Mouse (Mus musculus) intestine, embryonic 14.5 days (tissue): ENCODE measurements around the gene Mtfr1l. TPM values are rescaled to one million over a fixed set of nuclear protein-coding genes. Genes with fewer than 3 reads are reported as not detected.

ENCODE experiments used
- ATAC-seq: fragments of 200-750 bp; cut with Nextera tagmentation; replicated peaks from 2 replicates; pipeline ENCODE4 v1.8.0; 2017; ENCODE audit warnings: low read depth, moderate number of reproducible peaks, moderate TSS enrichment, moderate library complexity; ENCODE audit not compliant: low FRiP score, low TSS enrichment
- DNase-seq: peaks from one replicate; pipeline ENCODE4 v3.0.0-alpha.2; 2018; ENCODE audit warnings: low spot score
- H3K27ac ChIP-seq: fragments of 300-500 bp; sonication (generic); 2 replicates; pipeline ENCODE4 v1.5.1; 2014; ENCODE audit warnings: low read depth, mild to moderate bottlenecking, control low read depth
- H3K27me3 ChIP-seq: fragments of 300-500 bp; sonication (generic); replicated peaks from 2 replicates; pipeline ENCODE4 v1.6.1; 2014; ENCODE audit warnings: low read length, control low read depth; ENCODE audit not compliant: control insufficient read depth, insufficient read depth
- H3K36me3 ChIP-seq: fragments of 300-500 bp; sonication (generic); 2 replicates; pipeline ENCODE4 v1.6.1; 2014; ENCODE audit warnings: low read length, control low read depth; ENCODE audit not compliant: control insufficient read depth, insufficient read depth
- H3K4me1 ChIP-seq: fragments of 300-500 bp; sonication (generic); replicated peaks from 2 replicates; pipeline ENCODE4 v1.6.1; 2014; ENCODE audit warnings: low read length, control low read depth, mixed read lengths; ENCODE audit not compliant: control insufficient read depth, insufficient read depth
- H3K4me2 ChIP-seq: fragments of 300-500 bp; sonication (generic); 2 replicates; pipeline ENCODE4 v1.6.1; 2014; ENCODE audit warnings: low read length
- H3K4me3 ChIP-seq: fragments of 300-500 bp; sonication (generic); 2 replicates; pipeline ENCODE4 v1.5.1; 2014; ENCODE audit warnings: low read depth, low read length, control low read depth, mixed read lengths
- H3K9ac ChIP-seq: fragments of 300-500 bp; sonication (generic); 2 replicates; pipeline ENCODE4 v1.6.1; 2014; ENCODE audit warnings: mild to moderate bottlenecking, low read length
- H3K9me3 ChIP-seq: fragments of 300-500 bp; sonication (generic); 2 replicates; pipeline ENCODE4 v1.6.1; 2016; ENCODE audit warnings: low read length, control low read depth; ENCODE audit not compliant: control insufficient read depth
- WGBS: fragments of 180-500 bp; shearing (Covaris S2); extraction: QIAGEN DNeasy Blood & Tissue Kit; methylation state at CpG from one replicate; pipeline ENCODE4 v1.1.7; 2014; 5-methylcytosine and 5-hydroxymethylcytosine counted together
- polyA plus RNA-seq: library from polyadenylated mRNA; unstranded; fragments of >200 nt; fragmentation: Nextera tagmentation; extraction: Ambion mirVana; gene quantifications from 2 replicates; pipeline ENCODE4 v1.2.1, GENCODE M21; 2014

Mtfr1l gene
- polyA plus RNA-seq, 1 experiment from 2014 or later: 109 TPM

DNA sequence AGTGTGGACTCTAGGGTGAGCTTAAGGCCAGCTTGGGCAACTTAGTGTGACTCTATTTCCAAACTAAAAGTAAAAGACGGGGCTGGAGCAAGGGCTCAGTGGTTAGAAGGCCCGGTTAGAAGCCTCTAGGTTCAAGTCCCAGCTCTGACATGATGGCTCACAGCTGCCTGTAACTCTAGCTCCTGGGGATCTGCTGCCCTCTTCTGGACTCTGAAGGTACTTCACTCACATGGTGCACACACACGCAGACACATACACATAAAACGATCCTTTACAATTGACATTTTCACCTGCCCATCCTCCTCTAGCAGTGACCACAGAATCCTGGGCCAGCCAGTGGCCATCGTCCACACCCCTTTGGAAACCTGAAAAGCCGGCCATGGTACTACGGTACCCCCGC is 14.7 kb upstream of the Mtfr1l start:
- ATAC-seq (no peak), DNase-seq (no peak)
- Histone ChIP-seq H3K27me3 (no peaks in the 10 kb centered on the region), H3K4me2 (no peak overlapping the region), H3K27ac (no peak overlapping the region), H3K4me1 (peaks cover 15% of the 10 kb centered on the region), H3K9me3 (peaks cover 7% of the 10 kb centered on the region; the same call in 1 of the 2 replicates), H3K36me3 (peaks cover 34% of the 10 kb centered on the region), H3K9ac (no peak overlapping the region), H3K4me3 (no peak overlapping the region)
- WGBS: 98% methylated on average over 8 of the region's 8 CpGs

DNA sequence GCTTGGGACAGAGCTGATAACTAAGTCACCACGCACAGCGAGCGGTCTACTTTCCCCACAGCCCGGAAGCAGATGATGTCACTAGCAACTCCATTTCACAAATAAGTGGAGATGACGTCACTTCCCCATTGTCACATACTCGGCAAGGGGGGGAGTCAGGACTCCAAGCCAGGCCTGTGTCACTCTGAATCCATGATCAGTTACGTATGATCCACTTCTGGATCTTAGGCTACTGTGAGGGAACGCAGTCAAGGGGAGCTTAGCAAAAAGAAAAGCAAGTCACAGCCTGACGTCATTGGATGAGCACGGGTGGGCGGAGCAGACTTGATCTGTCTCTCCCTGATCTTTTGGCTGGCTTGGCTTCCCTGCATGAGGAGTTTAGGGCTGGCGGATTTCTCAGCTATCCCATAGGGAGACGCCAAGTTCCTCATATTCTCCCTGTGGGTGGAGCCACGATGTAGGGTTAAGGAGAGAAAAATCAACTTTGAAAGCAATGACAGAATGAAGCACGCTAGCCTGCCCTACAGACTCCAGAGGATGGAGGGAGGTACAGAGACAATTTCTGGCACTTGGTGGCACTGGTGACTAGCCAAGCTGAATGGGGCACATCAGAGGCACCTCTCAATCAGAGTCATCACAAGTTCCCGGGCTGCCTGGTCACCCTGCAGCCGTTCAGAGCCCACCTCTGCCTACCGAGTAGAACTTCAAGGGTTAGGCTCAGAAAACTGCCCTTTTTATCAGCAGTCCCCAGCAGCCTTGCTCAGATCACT is 13.2 kb upstream of the Mtfr1l start:
- Histone ChIP-seq H3K4me1 (peaks cover 15% of the 10 kb centered on the region), H3K36me3 (peaks cover 44% of the 10 kb centered on the region), H3K9me3 (peaks cover 7% of the 10 kb centered on the region; the same call in 1 of the 2 replicates), H3K27ac (no peak overlapping the region), H3K4me2 (no peak overlapping the region), H3K27me3 (no peaks in the 10 kb centered on the region), H3K9ac (no peak overlapping the region), H3K4me3 (no peak overlapping the region)
- ATAC-seq: no peak
- WGBS: 73% methylated on average over 18 of the region's 18 CpGs
- DNase-seq: no peak

- Histone ChIP-seq H3K27ac (no peak overlapping the region), H3K4me2 (no peak overlapping the region)
Measured at GRCm38 (mm10) chr4:134546814-134547705, 11.9 kb upstream of the Mtfr1l start.

DNA sequence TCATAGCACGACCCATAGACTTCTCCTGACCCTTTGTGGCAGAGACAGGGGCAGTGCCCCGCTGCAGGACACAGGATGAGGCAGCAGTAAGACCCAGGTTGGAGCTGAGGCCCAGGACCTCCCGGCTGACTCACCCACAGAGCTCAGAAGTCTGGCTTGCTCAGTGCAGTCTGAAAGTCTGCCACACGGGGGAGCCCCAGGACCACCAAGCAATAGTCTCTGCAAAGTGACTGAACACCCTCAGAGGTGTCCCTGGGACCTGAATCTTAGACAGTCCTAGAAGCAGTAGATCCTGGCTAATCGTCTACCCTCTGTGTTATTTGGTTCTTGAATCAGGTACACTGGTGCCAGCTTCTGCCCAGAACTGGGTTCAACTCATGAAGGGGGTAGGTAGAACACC is 8.1 kb upstream of the Mtfr1l start:
- no peaks in the 10 kb centered on the region for H3K27me3 ChIP-seq
- 9% methylated on average over 5 of the region's 5 CpGs for WGBS
- H3K4me1 ChIP-seq: peaks cover 4% of the 10 kb centered on the region
- H3K4me2 ChIP-seq: no peak overlapping the region
- no peaks in the 10 kb centered on the region for H3K9me3 ChIP-seq
- H3K27ac ChIP-seq: no peak overlapping the region
- no peak overlapping the region for H3K4me3 ChIP-seq
- H3K36me3 ChIP-seq: peaks cover 71% of the 10 kb centered on the region
- no peak overlapping the region for H3K9ac ChIP-seq
- ATAC-seq: peak; percentile 76
- DNase-seq: peak; percentile 100

More at GRCm38 (mm10) chr4:134546814-134547705, 11.9 kb upstream of the Mtfr1l start:
- no peak for DNase-seq
- 70% methylated on average over 9 of the region's 9 CpGs for WGBS
- Histone ChIP-seq H3K4me3 (no peak overlapping the region), H3K4me1 (peaks cover 9% of the 10 kb centered on the region), H3K9ac (no peak overlapping the region), H3K9me3 (peaks cover 7% of the 10 kb centered on the region; the same call in 1 of the 2 replicates), H3K36me3 (peaks cover 55% of the 10 kb centered on the region), H3K27me3 (no peaks in the 10 kb centered on the region)
- ATAC-seq: no peak

- Histone ChIP-seq H3K4me3 (no peak overlapping the region), H3K4me1 (peaks cover 4% of the 10 kb centered on the region), H3K27ac (no peak overlapping the region), H3K27me3 (no peaks in the 10 kb centered on the region), H3K4me2 (no peak overlapping the region), H3K9me3 (no peaks in the 10 kb centered on the region), H3K9ac (no peak overlapping the region), H3K36me3 (peaks cover 69% of the 10 kb centered on the region)
- ATAC-seq (no peak), DNase-seq (no peak)
- WGBS: 90% methylated on average over 9 of the region's 9 CpGs
Measured at GRCm38 (mm10) chr4:134542726-134543125, 7.5 kb upstream of the Mtfr1l start.

DNA sequence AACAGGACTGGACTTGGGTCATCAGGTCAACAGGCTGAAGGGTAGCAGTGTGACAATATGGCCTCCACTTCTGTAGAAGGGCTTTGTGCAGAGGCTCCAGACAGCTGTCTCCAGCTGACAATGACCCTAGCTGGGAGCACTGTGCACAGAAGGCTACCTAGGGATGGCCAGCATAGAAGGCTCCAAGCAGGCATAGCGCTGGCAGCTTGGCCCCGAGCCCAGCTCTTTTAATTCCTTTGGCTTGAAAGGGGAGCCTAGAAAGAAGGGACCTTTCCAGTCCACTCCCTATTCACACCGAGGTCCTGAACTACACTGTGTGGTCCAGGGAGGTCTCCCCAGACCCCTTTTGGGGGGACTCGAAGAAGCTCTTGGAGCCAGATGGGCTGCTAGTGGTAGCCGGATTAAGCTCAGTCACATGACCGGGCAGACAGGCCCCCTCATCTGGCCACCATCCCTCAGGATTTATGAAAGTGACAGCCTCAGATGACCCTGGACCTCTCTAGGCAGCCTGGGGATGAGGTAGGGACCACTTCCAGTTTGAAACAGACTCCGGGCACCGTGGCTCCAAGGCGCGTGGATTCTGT is 3.9 kb upstream of the Mtfr1l start:
- DNase-seq (no peak), ATAC-seq (no peak)
- WGBS: 85% methylated on average over 10 of the region's 10 CpGs
- H3K9ac ChIP-seq: no peak overlapping the region
- peaks cover 6% of the 10 kb centered on the region; the same call in 1 of the 2 replicates for H3K4me1 ChIP-seq
- H3K4me3 ChIP-seq: no peak overlapping the region
- H3K27me3 ChIP-seq: no peaks in the 10 kb centered on the region
- no peak overlapping the region for H3K4me2 ChIP-seq
- no peak overlapping the region for H3K27ac ChIP-seq
- H3K36me3 ChIP-seq: peaks cover 41% of the 10 kb centered on the region
- H3K9me3 ChIP-seq: no peaks in the 10 kb centered on the region

- Histone ChIP-seq H3K27ac (peak overlapping the region; percentile 33; the same call in 1 of the 2 replicates), H3K36me3 (peaks cover 28% of the 10 kb centered on the region), H3K9me3 (no peaks in the 10 kb centered on the region), H3K27me3 (no peaks in the 10 kb centered on the region), H3K4me3 (peak overlapping the region; percentile 93), H3K9ac (peak overlapping the region; percentile 50), H3K4me2 (peak overlapping the region; percentile 97), H3K4me1 (peaks cover 23% of the 10 kb centered on the region)
- DNase-seq (no peak), ATAC-seq (no peak; the same call in 1 of the 2 replicates)
- 6% methylated on average over 8 of the region's 8 CpGs for WGBS
Measured at GRCm38 (mm10) chr4:134535787-134536151, 582 bp upstream of the Mtfr1l start.

GRCm38 (mm10) chr4:134534124-134534886 is 882 bp downstream of the Mtfr1l start:
- peaks cover 23% of the 10 kb centered on the region for H3K4me1 ChIP-seq
- H3K9ac ChIP-seq: peak overlapping the region; percentile 77
- H3K4me2 ChIP-seq: peak overlapping the region; percentile 97
- H3K27ac ChIP-seq: peak overlapping the region; percentile 80
- H3K9me3 ChIP-seq: no peaks in the 10 kb centered on the region
- peak overlapping the region; percentile 93 for H3K4me3 ChIP-seq
- H3K27me3 ChIP-seq: no peaks in the 10 kb centered on the region
- peaks cover 29% of the 10 kb centered on the region for H3K36me3 ChIP-seq
- WGBS: under 1% methylated on average over 57 of the region's 57 CpGs
- ATAC-seq (peak; percentile 4; the same call in 1 of the 2 replicates), DNase-seq (peak; percentile 80)
